In the genomic region with DNA sequence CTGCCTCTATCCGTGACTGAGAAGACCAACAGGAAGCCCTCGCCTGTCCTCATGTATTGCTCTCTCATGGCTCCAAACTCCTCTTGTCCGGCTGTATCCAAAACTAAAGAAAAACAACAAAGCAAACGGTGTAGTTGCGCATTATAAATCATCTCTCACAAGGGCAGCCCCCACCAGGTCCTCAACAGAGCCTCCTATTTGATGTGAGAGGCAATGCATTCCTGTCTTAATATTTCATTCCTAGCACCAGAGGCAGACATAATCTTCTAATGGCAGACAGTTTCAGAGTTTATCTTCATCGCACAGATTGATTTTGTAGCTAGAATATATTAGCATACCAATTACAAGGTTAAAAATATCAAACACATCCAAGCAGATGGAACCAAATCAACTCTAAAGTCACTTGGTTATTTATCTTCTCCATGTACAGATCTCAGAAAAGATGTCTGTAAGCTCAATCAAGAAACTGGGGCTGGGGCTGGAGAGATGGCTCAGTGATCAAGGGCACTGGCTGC, we compare ENCODE assay signal across 23 mouse cellular contexts.
"Had no signal": no experiment of that assay in that cellular context is flagged by ENCODE, and none has a peak within 500 bp of the region (broad histone marks: within the 10 kb centered on the region; RNA-seq: fewer than 3 reads in every experiment).

No protein-coding gene starts in this region.

- H3K4me2 ChIP-seq: kidney, embryonic 15.5 days; limb, embryonic 13.5 days; liver, embryonic 12.5 days; liver, embryonic 15.5 days; lung, embryonic 15.5 days; midbrain, embryonic 12.5 days; neural tube, embryonic 13.5 days; stomach, embryonic 15.5 days had no signal

- H3K27me3 ChIP-seq: kidney, embryonic 15.5 days; limb, embryonic 13.5 days; liver, embryonic 12.5 days; liver, embryonic 15.5 days; lung, embryonic 15.5 days; megakaryocyte, embryonic 14.5 days; midbrain, embryonic 12.5 days; neural tube, embryonic 13.5 days; stomach, embryonic 15.5 days had no signal

- ATAC-seq: liver, embryonic 12.5 days had no signal

- H3K4me1 ChIP-seq: liver, embryonic 15.5 days; midbrain, embryonic 12.5 days; stomach, embryonic 15.5 days had no signal

- H3K9ac ChIP-seq: kidney, embryonic 15.5 days; limb, embryonic 13.5 days; liver, embryonic 12.5 days; liver, embryonic 15.5 days; lung, embryonic 15.5 days; midbrain, embryonic 12.5 days; neural tube, embryonic 13.5 days; stomach, embryonic 15.5 days had no signal

- H3K27ac ChIP-seq: kidney, embryonic 15.5 days; limb, embryonic 10.5 days; limb, embryonic 13.5 days; liver, embryonic 12.5 days; liver, embryonic 15.5 days; lung, embryonic 15.5 days; midbrain, embryonic 12.5 days; neural tube, embryonic 13.5 days; stomach, embryonic 15.5 days had no signal

- DNase-seq: kidney, adult 8-10 months; kidney, postnatal 10 days; kidney, postnatal 36 days; liver; lung, adult 18-20 months; lung, postnatal 10 days; lung, postnatal 36 days; retina, postnatal 1 day; right cerebral cortex, postnatal 25 days; spleen, adult 18-20 months; thymus, adult 18-20 months; thymus, postnatal 36 days had no signal

- H3K9me3 ChIP-seq: kidney, embryonic 15.5 days; limb, embryonic 10.5 days; limb, embryonic 13.5 days; liver, embryonic 12.5 days; liver, embryonic 15.5 days; lung, embryonic 15.5 days; megakaryocyte, embryonic 14.5 days; midbrain, embryonic 12.5 days; neural tube, embryonic 13.5 days; stomach, embryonic 15.5 days had no signal

- H3K36me3 ChIP-seq: limb, embryonic 13.5 days; lung, embryonic 15.5 days; midbrain, embryonic 12.5 days; neural tube, embryonic 13.5 days; stomach, embryonic 15.5 days had no signal

- H3K4me3 ChIP-seq: kidney, embryonic 15.5 days; limb, embryonic 10.5 days; limb, embryonic 13.5 days; liver, embryonic 12.5 days; liver, embryonic 15.5 days; lung, embryonic 15.5 days; megakaryocyte, embryonic 14.5 days; midbrain, embryonic 12.5 days; myocyte; neural tube, embryonic 13.5 days; stomach, embryonic 15.5 days had no signal
